Mouse (Mus musculus) gastrocnemius, adult 8-10 months (tissue): ENCODE results near the gene Gm39566. TPM values are rescaled to one million over a fixed set of nuclear protein-coding genes. Genes with fewer than 3 reads are reported as not detected.
A peak's percentile ranks its signal among the peaks of the same experiment; 100 is the strongest.
"Not testable (repeated sequence)": the region's sequence is repeated elsewhere in the genome, so short reads cannot be mapped to it uniquely, and the experiment has no call there.

Source experiments
- DNase-seq, 2 experiments: peaks; one replicate each; pipeline ENCODE4 v3.0.0; 2022; ENCODE audit warnings: low spot score in 2 of 2
- total RNA-seq, 4 experiments: library from RNA; stranded (reverse); gene quantifications; 2 replicates each; pipeline ENCODE4 v1.2.4; 2022

The Gm39566 gene
- total RNA-seq, result not detected

DNA sequence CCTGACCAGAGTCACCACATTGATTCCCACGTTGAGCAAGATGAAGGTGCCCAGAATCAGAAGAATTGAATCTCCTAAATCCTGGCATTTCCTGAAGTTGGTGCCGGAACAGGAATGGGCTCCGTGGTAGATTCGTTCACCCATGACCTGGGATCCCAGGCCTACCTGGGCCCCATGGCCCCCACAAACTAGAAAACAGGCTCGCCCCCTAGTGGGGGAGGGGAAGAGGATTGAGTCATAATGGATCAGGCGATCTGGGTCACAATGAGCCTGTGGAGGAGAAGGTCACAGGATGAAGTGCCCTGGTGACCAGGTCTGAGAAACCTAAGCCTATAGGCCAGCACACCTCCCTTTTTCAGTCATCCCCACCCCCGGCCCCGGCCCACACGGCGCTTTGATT lies at the start of gene Gm39566:
Gm39566 (minus strand) TSS at position 144 of the 400 bp plus-strand sequence.
- no peak for DNase-seq

DNA sequence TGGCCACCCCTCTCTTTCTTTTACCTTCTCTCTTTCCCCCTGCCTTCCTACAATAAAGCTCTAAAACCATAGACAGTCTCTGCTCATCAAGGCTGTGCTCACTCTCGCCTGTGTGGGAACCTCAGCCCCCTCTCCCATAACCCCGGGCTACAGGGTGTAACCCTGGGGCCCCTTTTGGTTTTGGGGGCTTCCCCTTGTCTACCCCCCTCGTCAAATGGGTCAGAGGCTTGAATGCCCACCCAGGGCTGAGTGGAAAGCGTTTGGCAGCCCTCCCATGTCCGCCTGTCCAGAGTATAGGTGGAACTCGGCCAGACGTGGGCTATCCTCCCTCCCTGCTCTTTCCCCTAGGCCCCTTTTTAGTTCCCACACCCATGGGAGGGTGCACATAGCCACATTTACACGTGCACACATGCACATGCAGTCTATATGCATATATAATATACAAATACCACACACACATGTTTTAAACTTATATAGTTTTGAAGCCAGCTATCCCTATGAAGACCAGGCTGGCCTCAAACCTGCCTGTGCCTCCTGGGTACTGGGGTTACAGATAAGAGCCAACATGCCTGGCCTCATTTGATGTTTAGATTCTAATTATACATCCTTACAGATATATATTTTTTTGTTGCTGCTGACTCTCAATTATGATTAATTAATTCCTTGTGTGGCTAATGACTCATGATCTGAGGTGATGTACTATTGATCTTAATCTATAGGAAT lies 49.2 kb upstream of the Gm39566 start:
- no peak for DNase-seq

DNA sequence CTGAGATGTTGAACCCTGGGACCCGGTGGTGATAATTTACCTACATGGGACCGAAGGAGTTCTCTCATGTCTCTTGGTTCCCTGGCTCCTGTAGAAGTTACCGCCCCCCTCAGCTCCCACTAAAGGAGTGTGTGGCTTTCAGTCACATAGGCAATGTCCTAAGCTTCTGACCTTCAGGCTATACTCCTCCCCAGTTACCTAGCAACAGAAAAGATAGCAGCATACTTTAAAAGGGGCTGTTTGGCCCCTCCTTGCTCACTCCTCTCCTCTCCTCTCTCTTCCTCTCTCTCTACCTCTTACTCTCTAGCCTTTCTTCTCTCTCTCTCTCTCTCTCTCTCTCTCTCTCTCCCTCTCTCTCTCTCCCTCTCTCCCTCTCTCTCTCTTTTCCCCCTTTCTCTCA lies 48.6 kb upstream of the Gm39566 start:
- not testable (repeated sequence) for DNase-seq

DNA sequence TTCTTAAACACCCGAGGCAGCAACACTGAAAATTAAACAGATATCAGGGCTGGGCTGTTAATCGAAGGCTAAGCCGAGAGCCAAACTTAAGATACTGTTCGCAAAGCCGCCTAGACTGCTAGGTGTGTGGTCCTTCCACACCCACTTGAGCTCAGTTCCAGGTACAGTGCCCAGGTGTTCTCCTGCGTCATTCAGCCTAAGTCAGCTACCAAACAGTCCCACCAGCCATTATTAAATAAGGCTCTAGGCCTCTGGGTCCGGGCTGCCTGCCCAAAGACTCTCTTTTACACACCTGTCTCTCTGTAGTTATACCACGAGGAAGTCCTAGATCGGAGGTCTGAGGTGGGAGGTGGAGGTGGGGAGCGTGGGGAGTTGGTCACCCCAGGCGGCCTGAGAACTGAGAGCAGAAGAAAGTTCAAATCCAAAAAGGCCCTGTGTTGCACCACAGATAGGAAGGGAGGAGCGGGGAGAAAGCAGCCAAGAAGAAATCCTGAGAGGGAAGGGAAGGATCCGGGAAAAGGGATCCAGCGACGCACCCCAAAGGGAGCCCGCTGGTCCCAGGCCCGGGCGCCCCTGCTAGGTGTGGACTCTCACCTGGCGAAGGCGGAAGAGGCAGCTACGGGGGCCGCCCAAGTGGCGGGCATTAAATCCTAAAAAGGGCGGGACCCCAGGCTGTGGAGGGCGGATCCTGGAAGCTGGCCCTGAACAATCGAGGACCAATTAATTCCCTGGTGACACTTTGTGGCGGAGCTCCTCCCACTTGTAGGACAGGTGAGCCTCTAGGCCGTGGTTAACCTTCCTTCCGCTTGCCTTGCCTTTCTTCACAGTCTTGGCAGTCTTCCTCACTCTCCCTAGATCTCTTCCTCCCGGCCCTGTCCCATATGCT lies 43.3 kb upstream of the Gm39566 start, which contains the start of gene Tnk1:
Tnk1 (minus strand) TSS at position 618 of the 886 bp plus-strand sequence.
- DNase-seq, result no peak

DNA sequence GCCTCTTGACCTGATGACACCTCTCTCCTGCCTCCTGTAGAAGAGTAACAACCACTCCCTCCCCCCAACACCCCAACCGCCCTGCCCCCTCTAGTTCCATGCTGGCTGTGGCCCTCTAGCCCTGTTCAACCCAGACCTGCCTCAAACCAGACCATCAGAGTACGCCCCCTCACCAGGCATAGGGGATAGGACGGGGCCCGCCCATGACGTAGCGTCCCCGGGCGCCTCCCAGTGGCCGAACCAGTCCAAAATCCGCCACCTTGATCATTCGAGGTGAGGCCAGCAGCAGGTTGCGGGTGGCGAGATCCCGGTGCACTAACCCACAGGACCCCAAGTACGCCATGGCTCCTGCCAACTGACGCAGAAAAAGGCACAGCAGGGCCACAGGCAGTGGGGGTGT lies 40.2 kb upstream of the Gm39566 start:
- DNase-seq, result no peak

DNA sequence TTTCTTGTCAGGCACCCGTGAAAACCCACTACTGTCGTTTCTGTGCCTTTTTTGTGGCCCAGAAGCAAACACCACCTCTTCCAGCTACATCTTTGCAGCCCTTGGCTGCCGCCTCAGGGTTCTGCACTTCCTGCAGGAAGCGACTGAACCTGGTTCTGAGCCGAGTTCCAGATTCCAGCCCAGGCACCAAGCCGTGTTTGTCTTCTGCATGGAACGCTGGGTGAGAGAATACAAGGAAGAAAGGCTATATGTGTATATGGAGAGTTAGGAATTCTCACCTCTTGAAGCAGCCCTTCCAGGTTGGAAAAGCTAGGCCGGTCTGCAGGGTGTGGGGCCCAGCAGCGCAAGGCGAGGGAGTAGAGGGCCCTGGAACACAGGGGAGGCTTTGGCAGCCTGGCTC lies 39.6 kb upstream of the Gm39566 start:
- no peak for DNase-seq

DNA sequence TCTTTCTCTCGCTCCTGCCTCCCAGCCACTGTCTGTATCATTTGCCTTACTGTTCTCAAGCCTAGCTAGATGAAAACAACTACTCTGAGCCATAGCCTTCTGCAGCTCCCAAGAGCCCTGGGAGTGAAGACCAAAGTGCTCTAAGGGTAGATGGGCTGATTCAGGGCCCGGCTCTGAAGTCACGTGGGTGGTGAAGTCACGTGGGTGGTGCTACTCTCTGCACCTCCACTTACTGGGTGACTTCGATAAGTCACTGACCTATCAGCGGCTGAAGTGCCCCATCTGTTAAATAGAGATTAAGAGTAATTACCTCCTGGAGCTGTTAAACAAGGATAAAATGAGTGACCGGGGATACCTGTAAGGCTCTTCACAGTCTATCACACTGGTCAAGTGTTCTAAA lies 38.9 kb upstream of the Gm39566 start:
- no peak for DNase-seq

DNA sequence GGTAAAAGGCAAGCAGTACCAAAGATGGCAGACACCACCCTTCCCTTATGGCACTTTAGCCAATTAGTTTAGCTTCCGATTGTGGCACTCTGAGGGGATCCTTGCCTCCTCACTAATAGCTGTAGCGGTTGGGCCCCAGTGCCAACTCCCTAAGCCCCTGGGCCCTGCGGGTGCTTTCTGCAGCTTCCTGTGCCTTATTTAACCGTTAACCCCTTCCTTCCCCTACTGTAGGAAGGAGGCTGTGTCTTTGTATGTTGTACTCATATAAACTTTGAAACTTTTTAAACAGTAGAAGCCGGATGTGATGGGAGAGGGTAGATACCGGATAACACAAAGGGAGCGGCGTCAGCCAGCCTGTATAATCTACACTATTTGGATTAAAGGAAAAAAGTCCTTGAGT lies 35.7 kb upstream of the Gm39566 start:
- DNase-seq, result no peak

DNA sequence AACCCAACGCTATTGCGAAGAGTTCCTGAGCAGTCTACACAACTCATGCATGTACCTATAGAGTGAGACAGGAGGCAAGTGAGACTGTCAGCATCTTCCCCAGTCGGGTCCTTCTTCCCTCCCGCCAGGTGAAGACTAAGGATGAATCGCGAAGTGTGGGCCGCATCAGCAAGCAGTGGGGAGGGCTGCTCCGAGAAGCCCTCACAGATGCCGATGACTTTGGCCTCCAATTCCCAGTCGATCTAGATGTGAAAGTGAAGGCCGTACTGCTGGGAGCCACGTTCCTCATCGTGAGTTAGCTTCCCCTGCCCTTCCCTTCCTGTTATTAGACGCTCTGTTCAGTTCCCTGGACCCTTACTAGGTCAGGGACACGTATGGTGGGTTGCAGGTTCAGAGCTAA lies 34.8 kb upstream of the Gm39566 start:
- no peak for DNase-seq

DNA sequence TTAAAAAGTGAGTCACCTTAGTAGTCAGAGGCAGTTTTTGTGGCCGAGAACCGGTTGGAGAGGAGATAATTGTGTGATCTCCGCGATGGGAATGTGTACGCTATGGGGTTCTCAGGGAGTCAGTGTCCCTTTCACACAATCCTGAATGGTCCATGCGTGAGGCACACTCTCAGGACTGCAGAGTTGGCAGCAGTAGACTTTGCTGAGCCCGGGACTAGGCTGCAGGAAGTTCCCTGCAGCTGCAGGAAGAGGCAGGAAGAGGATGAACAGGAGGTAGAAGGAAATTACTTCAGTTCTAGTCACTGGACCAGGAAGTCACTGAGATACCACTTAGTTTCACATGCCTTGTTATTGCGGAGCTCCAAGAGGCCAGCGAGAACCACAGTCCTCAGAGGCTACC lies 34.0 kb upstream of the Gm39566 start:
- no peak for DNase-seq

DNA sequence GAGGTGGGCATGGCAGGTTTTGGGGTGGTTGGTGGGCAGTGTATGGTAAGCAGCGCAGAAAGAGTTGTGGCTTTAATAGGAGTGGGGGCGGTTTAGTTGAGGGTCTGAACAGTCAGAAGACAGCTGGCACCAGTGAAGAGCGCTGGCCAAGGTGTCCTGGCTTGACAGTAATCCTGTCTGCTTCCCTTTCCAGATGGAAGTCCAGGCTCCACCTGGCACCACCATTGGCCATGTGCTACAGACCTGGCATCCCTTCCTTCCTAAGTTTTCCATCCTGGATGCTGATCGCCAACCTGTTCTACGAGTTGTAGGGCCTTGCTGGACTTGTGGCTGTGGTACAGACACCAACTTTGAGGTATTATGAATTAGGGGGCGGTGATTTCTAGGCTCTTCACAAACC lies 32.9 kb upstream of the Gm39566 start:
- DNase-seq, result no peak

DNA sequence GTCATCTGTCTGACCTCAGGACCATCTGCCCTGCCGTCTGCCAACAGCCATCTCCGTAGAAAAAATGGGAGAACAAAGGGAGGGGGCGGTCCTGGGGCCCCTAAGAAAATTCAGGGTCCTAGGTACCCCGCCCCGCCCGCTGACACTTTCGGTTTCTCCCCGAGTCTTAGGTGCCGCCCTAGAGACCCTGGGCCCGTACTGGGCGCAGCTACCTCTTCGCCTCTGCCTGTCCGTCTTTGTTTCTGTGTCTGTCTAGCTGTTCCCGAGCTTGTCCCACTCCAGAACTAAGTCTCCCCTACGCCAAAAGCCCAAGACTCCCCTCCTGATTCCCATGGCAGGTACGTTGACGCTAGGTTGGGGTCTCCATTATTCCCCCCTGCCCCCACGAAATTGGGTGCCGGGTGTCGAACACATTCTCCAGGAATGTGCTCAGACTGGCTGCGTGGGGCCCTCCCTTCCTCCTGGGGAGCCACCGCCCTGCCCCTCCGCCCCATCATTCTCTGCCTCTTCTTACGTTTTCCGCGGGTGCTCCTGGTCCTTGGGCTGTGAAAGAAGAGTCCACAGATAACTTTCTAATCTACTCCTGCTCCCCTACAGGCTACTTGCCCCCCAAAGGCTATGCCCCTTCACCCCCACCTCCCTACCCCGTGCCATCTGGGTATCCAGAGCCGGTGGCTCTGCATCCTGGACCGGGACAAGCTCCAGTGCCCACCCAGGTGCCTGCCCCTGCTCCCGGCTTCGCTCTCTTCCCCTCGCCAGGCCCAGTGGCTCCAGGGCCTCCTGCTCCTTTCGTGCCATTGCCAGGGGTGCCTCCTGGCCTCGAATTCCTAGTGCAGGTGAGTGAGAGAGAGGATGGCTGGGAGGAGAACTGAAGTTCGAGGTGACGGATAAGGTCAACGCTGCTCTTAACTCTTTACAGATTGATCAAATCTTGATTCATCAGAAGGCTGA lies 31.9 kb upstream of the Gm39566 start:
- no peak for DNase-seq

DNA sequence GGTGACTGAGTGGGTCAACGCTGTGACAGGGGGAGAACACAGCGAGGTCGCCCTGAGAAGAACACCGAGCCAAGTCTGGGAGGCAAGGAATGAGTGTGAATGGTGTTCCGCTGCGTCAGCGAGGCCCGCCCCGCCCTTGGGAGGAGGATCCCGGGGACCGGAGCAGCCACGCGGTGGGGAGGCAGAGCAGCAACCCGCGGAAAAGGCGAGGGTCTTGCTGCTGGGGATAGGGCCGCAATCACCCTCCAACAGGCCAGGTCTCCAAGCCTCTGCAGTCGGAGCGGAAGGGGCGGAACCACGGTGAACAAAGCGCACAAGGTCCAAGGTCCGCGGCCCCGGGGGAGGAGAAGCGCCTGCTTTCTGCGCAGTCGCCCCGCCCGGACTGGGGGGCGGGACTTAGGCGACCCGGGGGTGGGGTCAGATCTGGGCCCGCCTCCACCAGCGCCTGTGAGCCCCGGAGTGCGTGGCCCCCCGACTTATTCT lies 31.1 kb upstream of the Gm39566 start, which contains the start of gene Plscr3:
Plscr3 (plus strand) TSS at position 179 of the 483 bp plus-strand sequence.
- DNase-seq, result peak; percentile 86 to 88

DNA sequence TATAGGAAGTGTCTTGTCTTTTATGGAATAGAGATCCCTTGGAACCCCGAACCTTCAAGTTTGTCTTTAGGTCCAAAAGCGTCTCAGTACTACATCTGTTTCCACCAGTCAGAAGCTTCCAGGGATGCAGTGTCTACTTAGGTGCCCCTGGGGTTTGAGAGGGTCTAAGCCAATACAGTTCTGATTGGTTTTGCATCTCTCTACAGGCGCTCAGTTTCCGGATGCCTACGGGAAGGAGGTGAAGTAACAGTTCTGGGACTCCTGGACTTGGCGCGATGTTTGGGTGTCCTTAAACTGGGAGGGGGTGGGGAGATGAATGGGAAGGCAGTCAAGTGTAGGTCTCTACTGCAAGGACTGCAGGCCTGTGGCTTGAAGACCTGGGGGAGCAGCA lies 23.6 kb upstream of the Gm39566 start:
- no peak for DNase-seq

DNA sequence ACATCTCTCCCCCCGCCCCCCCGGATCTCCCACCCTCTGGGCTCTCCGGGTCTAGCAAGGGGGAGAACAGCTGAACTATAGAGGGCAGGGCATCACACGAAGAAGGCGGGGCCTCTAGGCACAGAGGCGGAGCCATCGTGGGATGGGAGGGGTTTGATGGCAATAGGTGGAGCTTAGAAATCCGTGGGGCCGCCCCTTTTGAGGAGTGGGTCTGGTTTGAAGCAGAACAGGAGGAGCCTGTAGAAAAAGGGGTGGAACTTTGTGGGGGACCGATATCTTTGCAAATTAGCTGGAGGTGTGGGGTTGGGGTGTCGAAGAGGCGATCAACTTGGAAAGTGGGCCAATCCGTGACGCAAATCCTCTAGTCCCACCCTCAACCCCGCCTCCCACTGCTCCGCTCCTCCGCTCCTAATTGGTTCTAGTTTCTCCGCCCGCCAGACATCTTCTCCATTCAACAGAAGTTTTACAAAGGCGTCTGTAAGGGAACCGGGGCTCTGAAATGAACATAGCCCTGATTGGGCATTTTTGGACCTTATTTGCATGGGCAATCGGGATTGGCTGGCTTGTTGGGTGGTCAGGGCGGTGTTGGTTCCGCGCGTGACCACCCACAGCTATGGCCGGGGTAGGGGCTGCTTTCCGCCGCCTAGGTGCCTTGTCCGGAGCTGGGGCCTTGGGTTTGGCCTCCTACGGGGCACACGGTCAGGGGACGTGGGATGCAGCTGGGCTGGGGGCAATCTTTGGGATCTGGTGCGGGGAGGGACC lies 23.0 kb upstream of the Gm39566 start, which contains the start of gene Tmem256:
Tmem256 (plus strand) TSS at position 563 of the 762 bp plus-strand sequence.
- peak; percentile 94 to 95 for DNase-seq

DNA sequence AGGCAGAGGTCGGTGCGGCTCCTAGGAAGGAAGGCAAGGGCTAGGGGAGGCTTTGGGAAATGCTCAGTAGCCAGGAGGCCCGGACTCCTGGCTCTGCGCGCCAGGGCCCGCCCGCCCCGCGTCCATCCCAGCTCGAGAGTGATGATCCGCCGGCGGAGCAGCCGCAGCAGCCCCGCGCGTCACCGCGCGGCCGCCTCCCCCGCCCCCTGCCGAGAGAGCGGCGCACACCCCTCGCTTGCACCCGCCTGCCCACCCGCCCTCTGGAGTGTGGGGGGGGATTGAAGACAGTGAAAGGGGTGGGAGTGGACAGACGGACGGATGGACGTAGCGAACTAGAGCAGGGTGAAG lies 22.5 kb upstream of the Gm39566 start, which contains the start of gene Nlgn2:
Nlgn2 (minus strand) TSS at position 181 of the 348 bp plus-strand sequence.
- DNase-seq, result no peak

DNA sequence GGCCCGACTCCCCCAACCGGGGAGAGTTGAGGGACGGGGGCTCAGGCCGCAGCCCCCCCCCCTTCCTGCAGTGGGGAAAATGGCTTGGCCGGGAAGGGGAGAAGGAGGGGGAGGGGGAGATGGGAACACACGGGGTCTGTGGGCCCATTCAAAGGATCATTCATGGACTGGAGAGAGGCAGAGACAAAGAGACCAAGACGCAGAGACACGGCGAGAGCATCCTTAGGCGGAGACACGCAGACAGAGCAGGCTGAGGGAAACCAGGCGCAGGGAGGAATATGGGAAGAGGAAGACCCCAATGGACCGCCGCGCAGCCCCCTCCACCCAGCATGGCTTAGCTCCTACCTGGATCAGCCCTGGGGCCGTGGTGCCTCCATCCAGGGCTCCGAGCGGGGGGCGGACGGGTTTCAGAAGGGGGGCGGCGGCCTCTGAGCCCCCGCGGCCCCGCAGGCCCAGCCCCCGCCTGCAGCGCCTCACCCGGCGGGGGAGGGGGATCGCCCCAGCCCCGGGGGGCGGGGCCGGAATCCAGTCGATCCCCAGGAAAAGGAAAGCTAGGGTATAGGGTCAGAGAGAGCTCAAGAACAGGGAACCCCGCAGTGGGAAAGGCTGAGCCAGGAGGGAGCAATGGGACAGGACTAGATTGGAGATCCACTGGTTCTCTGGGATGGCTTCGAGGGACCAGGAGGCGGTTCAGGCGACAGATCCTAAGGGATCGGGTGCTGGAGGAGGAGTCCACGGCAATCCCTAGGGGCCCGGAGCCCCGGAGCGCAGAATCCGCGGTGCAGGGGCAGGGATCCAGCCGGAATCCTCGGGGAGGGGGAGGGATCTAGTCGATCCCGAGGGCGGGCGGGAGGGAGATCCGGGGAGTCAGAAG lies 21.8 kb upstream of the Gm39566 start:
- peak; percentile 17 to 46 for DNase-seq

DNA sequence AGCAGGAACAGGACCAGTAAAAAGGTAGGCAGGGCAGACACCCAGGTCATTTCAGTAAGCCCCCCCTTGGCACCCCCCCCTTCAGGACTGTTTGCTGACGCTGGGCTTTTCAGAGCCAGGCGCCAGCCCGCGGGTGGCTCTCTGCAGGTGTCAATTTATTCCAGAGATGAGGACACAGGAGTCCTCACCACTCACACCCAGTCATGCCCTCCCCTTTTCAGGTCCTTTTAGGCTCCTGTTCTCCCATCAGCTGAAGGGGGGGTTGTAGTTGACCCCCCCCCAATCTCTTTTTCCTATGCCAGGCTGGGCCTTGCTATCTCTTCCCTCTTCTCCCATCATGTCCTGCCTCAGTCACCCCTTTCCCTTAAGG lies 20.9 kb upstream of the Gm39566 start:
- no peak for DNase-seq

DNA sequence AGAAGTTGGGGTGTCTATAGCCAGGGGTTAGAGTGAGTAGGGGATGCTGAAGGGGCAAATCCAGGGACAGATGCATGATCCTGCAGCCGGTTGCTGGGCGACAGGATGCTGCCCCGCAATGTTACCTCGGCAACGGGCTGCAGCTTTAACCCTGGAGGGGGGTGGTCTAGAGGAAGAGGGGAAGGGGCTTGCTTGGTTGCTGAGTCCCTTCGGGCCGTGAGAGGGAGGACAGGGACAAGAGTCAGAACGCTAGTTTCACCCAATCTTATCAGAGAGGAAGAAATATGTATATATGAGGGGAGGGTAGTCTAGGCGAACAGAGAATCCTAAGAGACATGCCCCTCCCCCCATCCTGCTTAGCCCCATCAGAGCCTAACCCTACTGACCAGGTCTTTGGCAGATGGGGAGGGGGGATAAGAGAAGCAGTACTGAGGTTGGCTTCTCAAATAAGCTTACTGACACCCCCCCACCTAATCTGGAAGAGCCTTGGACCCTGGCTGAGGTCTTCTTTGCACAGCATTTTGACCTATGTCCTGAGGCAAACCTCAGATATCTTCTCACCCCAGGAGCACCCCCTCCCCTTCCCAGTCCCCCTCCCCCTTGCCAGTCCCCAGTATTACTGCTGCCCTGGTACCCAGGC lies 20.3 kb upstream of the Gm39566 start:
- DNase-seq, result no peak
